Mouse (Mus musculus): ENCODE data around the gene Jph3. TPM values are rescaled to one million over a fixed set of nuclear protein-coding genes. Genes with fewer than 3 reads are reported as not detected.

Jph3 gene
- polyA plus RNA-seq, 1 experiment from 2014 or later = 8.9 TPM

DNA sequence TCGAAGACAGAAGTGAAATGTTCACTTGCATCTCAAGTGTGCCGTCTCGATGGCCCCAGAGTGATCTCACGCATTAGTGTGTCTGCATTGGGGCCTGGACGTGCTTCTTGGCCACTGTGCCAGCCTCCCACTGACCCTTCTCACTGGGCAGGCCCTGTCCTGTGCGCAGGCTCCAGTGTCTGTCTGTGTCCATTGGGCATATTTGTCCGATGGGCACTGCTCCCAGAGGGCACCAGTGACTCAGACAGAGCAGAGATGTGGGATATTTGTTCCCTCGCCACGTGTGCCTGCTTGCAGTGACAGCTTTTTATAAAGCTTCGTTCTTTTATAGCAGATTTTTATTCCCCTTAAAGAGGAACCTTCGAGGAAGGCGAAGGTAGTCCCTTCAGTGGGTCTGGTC lies 44.5 kb downstream of the Jph3 start:
- ATAC-seq (replicated peaks; ENCODE audit: low FRiP score) = no peak
- no peaks in the 10 kb centered on the region for H3K36me3 ChIP-seq (ENCODE audit: control insufficient read depth, insufficient read depth, low read length)
- no peak overlapping the region for H3K4me2 ChIP-seq (ENCODE audit: low read depth, low read length, severe bottlenecking)
- no peaks in the 10 kb centered on the region for H3K9me3 ChIP-seq (ENCODE audit: control insufficient read depth, low read length)
- no peak overlapping the region for H3K27ac ChIP-seq (ENCODE audit: low read depth, low read length)
- H3K4me3 ChIP-seq (ENCODE audit: low read depth, low read length) = no peak overlapping the region
- no peaks in the 10 kb centered on the region for H3K27me3 ChIP-seq (ENCODE audit: control insufficient read depth, insufficient read depth, low read length)
- peaks cover 3% of the 10 kb centered on the region; the same call in 1 of the 2 replicates for H3K4me1 ChIP-seq (replicated peaks; ENCODE audit: control insufficient read depth, insufficient read depth, low read length)
- DNase-seq (ENCODE audit: low spot score) = no peak
- WGBS = 89% methylated on average over 12 of the region's 12 CpGs
- H3K9ac ChIP-seq (ENCODE audit: low read length) = no peak overlapping the region

DNA sequence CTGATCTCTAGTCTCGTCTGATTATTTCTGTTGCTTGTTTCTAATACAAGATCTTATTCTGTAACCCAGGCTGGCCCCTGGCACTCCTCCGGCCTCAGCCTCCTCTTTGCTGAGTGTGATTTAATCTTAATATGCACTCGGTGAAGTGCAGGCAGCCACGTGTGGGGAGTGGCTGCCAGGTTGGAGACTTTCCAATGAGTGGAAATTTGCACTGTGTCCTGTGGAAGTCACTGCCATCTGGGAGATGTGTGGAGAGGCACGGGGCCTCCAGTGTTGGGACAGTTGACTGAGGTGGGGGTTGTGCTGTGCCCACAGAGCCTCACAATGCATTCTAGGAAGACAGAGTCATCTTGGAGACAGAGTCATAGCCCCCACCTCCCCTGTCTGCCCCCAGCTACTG lies 53.1 kb downstream of the Jph3 start:
- ATAC-seq (replicated peaks; ENCODE audit: low FRiP score) = no peak
- 77% methylated on average over 5 of the region's 5 CpGs for WGBS
- H3K27ac ChIP-seq (ENCODE audit: low read depth, low read length) = no peak overlapping the region

DNA sequence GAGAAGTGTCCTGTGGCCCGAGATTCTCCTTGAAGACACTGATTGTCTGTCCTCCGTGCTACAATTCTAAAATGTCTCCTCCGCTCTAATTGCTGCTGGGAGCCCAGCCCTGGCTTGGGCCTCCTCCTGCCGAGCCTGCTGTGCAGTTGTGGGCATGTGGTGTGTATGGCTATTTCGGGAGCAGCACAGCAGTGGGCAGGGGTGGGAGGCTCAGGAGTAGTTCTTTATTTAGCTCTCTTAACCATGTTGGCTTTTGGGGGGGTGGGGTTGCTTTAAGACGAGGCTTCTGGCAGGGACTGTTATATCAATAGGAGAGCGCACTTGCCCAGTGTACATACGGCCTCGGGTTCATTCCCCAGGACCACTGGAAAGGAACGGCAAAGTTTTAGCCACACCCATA lies 57.1 kb downstream of the Jph3 start:
- Histone ChIP-seq H3K9me3 (ENCODE audit: control insufficient read depth, low read length) (no peaks in the 10 kb centered on the region), H3K27ac (ENCODE audit: low read depth, low read length) (no peak overlapping the region), H3K4me3 (ENCODE audit: low read depth, low read length) (no peak overlapping the region), H3K27me3 (ENCODE audit: control insufficient read depth, insufficient read depth, low read length) (no peaks in the 10 kb centered on the region), H3K36me3 (ENCODE audit: control insufficient read depth, insufficient read depth, low read length) (no peaks in the 10 kb centered on the region), H3K9ac (ENCODE audit: low read length) (no peak overlapping the region), H3K4me1 (replicated peaks; ENCODE audit: control insufficient read depth, insufficient read depth, low read length) (no peaks in the 10 kb centered on the region), H3K4me2 (ENCODE audit: low read depth, low read length, severe bottlenecking) (no peak overlapping the region)
- ATAC-seq (replicated peaks; ENCODE audit: low FRiP score) = no peak
- no peak for DNase-seq (ENCODE audit: low spot score)
- 72% methylated on average over 10 of the region's 10 CpGs for WGBS

More for the DNA sequence above, 53.1 kb downstream of the Jph3 start:
- H3K4me1 ChIP-seq (replicated peaks; ENCODE audit: control insufficient read depth, insufficient read depth, low read length) = no peaks in the 10 kb centered on the region
- no peak for DNase-seq (ENCODE audit: low spot score)
- no peaks in the 10 kb centered on the region for H3K36me3 ChIP-seq (ENCODE audit: control insufficient read depth, insufficient read depth, low read length)
- H3K9ac ChIP-seq (ENCODE audit: low read length) = no peak overlapping the region
- H3K27me3 ChIP-seq (ENCODE audit: control insufficient read depth, insufficient read depth, low read length) = no peaks in the 10 kb centered on the region
- no peak overlapping the region for H3K4me2 ChIP-seq (ENCODE audit: low read depth, low read length, severe bottlenecking)
- H3K9me3 ChIP-seq (ENCODE audit: control insufficient read depth, low read length) = no peaks in the 10 kb centered on the region
- H3K4me3 ChIP-seq (ENCODE audit: low read depth, low read length) = no peak overlapping the region

DNA sequence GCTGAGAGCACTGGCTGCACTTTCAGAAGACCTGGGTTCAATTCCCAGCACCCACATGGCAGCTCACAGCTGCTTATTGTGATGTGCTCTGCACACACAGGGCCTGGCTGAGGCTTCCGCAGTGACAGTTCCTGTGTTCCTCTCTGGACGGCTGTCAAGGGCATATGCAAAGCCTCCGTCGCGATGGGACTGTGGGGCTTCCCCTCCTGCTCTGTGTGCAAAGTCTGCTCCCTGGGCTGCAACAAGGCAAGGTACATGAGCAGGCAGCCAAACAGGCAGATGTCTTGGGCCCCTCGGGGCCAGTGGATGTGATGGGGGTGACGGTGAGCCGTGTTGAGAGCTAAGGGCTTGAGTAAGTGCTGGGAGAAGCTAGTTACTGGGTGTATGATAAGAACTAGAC lies 59.4 kb downstream of the Jph3 start:
- no peaks in the 10 kb centered on the region for H3K9me3 ChIP-seq (ENCODE audit: control insufficient read depth, low read length)
- H3K4me1 ChIP-seq (replicated peaks; ENCODE audit: control insufficient read depth, insufficient read depth, low read length) = no peaks in the 10 kb centered on the region
- H3K36me3 ChIP-seq (ENCODE audit: control insufficient read depth, insufficient read depth, low read length) = no peaks in the 10 kb centered on the region
- no peak overlapping the region for H3K27ac ChIP-seq (ENCODE audit: low read depth, low read length)
- WGBS = 88% methylated on average over 8 of the region's 8 CpGs
- no peak overlapping the region for H3K9ac ChIP-seq (ENCODE audit: low read length)
- no peak overlapping the region for H3K4me2 ChIP-seq (ENCODE audit: low read depth, low read length, severe bottlenecking)
- DNase-seq (ENCODE audit: low spot score) (no peak), ATAC-seq (replicated peaks; ENCODE audit: low FRiP score) (no peak)
- no peak overlapping the region for H3K4me3 ChIP-seq (ENCODE audit: low read depth, low read length)
- H3K27me3 ChIP-seq (ENCODE audit: control insufficient read depth, insufficient read depth, low read length) = no peaks in the 10 kb centered on the region

DNA sequence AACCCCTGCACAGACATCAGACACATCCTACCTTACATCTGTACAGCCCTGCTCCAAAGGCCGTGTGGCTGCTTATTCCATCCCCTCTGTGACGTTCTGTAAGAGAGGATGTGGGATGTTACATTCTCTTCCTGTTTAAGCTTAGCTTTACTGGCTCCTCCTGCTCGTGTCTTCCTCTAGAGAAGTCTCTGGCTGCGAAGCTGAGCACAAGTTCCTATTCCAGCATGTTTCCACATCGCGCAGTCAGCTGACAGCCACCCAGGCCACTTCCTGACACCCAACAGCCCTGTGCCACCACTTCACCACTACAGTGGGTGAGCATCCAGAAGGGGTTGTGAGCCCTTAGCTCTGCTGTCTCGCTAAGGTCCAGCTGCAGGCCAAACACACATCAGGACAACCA lies 62.7 kb downstream of the Jph3 start:
- Histone ChIP-seq H3K36me3 (ENCODE audit: control insufficient read depth, insufficient read depth, low read length) (peaks cover 2% of the 10 kb centered on the region; the same call in 1 of the 2 replicates), H3K27ac (ENCODE audit: low read depth, low read length) (no peak overlapping the region), H3K9ac (ENCODE audit: low read length) (no peak overlapping the region), H3K27me3 (ENCODE audit: control insufficient read depth, insufficient read depth, low read length) (no peaks in the 10 kb centered on the region), H3K9me3 (ENCODE audit: control insufficient read depth, low read length) (no peaks in the 10 kb centered on the region), H3K4me2 (ENCODE audit: low read depth, low read length, severe bottlenecking) (no peak overlapping the region), H3K4me3 (ENCODE audit: low read depth, low read length) (no peak overlapping the region), H3K4me1 (replicated peaks; ENCODE audit: control insufficient read depth, insufficient read depth, low read length) (no peaks in the 10 kb centered on the region)
- DNase-seq (ENCODE audit: low spot score) (no peak), ATAC-seq (replicated peaks; ENCODE audit: low FRiP score) (no peak)
- whole genome bisulfite sequencing = 88% methylated on average over 7 of the region's 7 CpGs

DNA sequence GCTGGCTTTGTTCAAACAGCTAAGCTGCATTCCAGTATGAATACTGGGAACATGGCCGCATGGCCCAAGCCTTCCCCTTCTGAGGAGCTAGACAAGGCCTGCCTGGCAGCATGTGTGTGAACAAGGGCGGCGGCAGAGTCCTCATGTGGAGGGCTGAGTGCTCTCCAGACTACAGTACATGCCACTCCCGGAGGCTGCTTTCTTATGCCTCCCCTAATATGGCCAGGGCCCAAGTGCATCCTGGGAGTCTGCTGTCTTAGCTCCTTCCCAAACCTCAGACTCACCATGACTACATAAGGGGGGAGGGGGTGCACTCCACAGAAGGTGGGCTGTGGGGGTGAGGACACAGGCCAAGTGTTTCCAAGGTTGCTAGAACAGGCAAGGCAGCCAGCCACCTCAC lies 63.2 kb downstream of the Jph3 start:
- no peak for DNase-seq (ENCODE audit: low spot score)
- H3K4me1 ChIP-seq (replicated peaks; ENCODE audit: control insufficient read depth, insufficient read depth, low read length) = no peaks in the 10 kb centered on the region
- no peak for ATAC-seq (replicated peaks; ENCODE audit: low FRiP score)
- peaks cover 4% of the 10 kb centered on the region; the same call in 1 of the 2 replicates for H3K36me3 ChIP-seq (ENCODE audit: control insufficient read depth, insufficient read depth, low read length)
- H3K9me3 ChIP-seq (ENCODE audit: control insufficient read depth, low read length) = no peaks in the 10 kb centered on the region
- H3K9ac ChIP-seq (ENCODE audit: low read length) = no peak overlapping the region
- no peak overlapping the region for H3K4me3 ChIP-seq (ENCODE audit: low read depth, low read length)
- H3K27me3 ChIP-seq (ENCODE audit: control insufficient read depth, insufficient read depth, low read length) = no peaks in the 10 kb centered on the region
- 77% methylated on average over 4 of the region's 4 CpGs for WGBS
- H3K4me2 ChIP-seq (ENCODE audit: low read depth, low read length, severe bottlenecking) = no peak overlapping the region
- no peak overlapping the region for H3K27ac ChIP-seq (ENCODE audit: low read depth, low read length)

DNA sequence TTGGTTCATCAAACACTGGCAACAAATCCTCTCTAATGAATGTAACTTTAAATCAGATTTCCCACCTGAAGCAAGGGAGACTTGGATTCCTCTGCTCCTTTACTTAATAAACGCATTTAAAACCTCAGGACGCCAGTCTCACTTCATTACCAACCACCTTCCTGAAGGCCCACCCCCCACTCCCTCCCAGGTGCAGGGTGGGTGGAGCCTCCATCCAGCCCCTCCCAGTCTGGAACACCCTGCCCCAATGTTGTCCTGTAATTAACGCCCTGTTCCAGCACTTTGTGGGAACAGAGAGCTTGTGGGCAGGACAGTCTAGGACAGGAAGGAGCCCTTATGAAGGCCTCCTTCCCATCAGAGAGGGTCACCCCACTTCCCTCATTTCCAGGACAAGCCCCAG lies 64.7 kb downstream of the Jph3 start:
- peaks cover 4% of the 10 kb centered on the region; the same call in 1 of the 2 replicates for H3K36me3 ChIP-seq (ENCODE audit: control insufficient read depth, insufficient read depth, low read length)
- H3K4me1 ChIP-seq (replicated peaks; ENCODE audit: control insufficient read depth, insufficient read depth, low read length) = no peaks in the 10 kb centered on the region
- no peaks in the 10 kb centered on the region for H3K9me3 ChIP-seq (ENCODE audit: control insufficient read depth, low read length)
- no peak overlapping the region for H3K27ac ChIP-seq (ENCODE audit: low read depth, low read length)
- ATAC-seq (replicated peaks; ENCODE audit: low FRiP score) = no peak
- no peak overlapping the region for H3K9ac ChIP-seq (ENCODE audit: low read length)
- no peaks in the 10 kb centered on the region for H3K27me3 ChIP-seq (ENCODE audit: control insufficient read depth, insufficient read depth, low read length)
- WGBS = 53% methylated on average over 3 of the region's 3 CpGs
- no peak overlapping the region for H3K4me2 ChIP-seq (ENCODE audit: low read depth, low read length, severe bottlenecking)
- no peak overlapping the region for H3K4me3 ChIP-seq (ENCODE audit: low read depth, low read length)
- no peak for DNase-seq (ENCODE audit: low spot score)

DNA sequence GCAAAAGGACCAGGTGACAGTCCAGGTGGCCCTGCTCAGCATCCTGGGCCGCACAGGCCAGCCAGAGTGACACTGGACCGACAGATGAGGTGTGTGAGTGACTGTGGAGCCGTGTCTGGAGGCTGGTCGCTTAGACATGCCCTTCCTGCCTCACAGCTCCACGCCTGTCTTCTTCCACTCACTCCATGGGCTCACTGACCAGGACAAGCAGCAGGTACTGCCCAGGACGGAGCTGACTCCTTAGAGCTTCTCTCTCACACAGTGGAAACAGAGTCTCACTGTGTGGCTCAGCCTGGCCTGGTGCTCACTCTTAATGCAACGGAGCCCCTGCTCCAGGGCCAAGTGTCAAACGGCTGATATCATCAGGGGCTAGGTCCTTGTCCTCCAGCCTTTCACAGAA lies 66.0 kb downstream of the Jph3 start:
- Histone ChIP-seq H3K9ac (ENCODE audit: low read length) (no peak overlapping the region), H3K4me1 (replicated peaks; ENCODE audit: control insufficient read depth, insufficient read depth, low read length) (no peaks in the 10 kb centered on the region), H3K4me3 (ENCODE audit: low read depth, low read length) (no peak overlapping the region), H3K9me3 (ENCODE audit: control insufficient read depth, low read length) (no peaks in the 10 kb centered on the region), H3K36me3 (ENCODE audit: control insufficient read depth, insufficient read depth, low read length) (peaks cover 4% of the 10 kb centered on the region; the same call in 1 of the 2 replicates), H3K4me2 (ENCODE audit: low read depth, low read length, severe bottlenecking) (no peak overlapping the region), H3K27me3 (ENCODE audit: control insufficient read depth, insufficient read depth, low read length) (no peaks in the 10 kb centered on the region), H3K27ac (ENCODE audit: low read depth, low read length) (no peak overlapping the region)
- DNase-seq (ENCODE audit: low spot score) = no peak
- ATAC-seq (replicated peaks; ENCODE audit: low FRiP score) = no peak
- WGBS = 90% methylated on average over 8 of the region's 8 CpGs

DNA sequence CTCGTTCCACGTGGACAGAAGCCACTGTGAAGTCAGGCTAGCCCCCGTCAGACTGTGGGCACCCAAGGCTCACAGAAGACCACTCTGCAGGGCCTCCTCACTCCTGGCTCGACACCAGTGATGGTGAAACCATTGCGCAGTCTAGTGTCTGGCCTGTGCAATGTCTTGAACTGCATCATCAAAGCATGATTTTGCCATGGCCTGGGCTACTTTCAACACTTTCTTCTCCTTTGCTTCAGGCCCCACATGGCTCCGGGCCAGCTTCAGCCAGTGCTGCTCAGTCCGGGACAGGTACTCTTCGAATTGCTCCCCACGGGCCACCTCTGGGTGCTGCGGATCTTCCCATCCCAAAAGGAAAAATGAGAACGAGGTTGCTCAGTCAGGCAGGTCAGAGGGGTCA lies 67.0 kb downstream of the Jph3 start:
- Histone ChIP-seq H3K9me3 (ENCODE audit: control insufficient read depth, low read length) (no peaks in the 10 kb centered on the region), H3K36me3 (ENCODE audit: control insufficient read depth, insufficient read depth, low read length) (peaks cover 4% of the 10 kb centered on the region; the same call in 1 of the 2 replicates), H3K4me3 (ENCODE audit: low read depth, low read length) (no peak overlapping the region), H3K27ac (ENCODE audit: low read depth, low read length) (no peak overlapping the region), H3K27me3 (ENCODE audit: control insufficient read depth, insufficient read depth, low read length) (no peaks in the 10 kb centered on the region), H3K9ac (ENCODE audit: low read length) (no peak overlapping the region), H3K4me1 (replicated peaks; ENCODE audit: control insufficient read depth, insufficient read depth, low read length) (no peaks in the 10 kb centered on the region), H3K4me2 (ENCODE audit: low read depth, low read length, severe bottlenecking) (no peak overlapping the region)
- DNase-seq (ENCODE audit: low spot score) (no peak), ATAC-seq (replicated peaks; ENCODE audit: low FRiP score) (no peak)
- 94% methylated on average over 11 of the region's 11 CpGs for WGBS

Measured in forebrain, embryonic 11.5 days (tissue).